Mouse (Mus musculus) C2C12 (cell line): ENCODE measurements at regions not wholly inside any gene's neighbourhood (a gene's known extent, or its start where the extent isn't known, plus 50 kb on each side); places are given as distances from the start of the nearest gene placed in this dataset.

Source experiments
- H3K27me3 ChIP-seq: one replicate; pipeline ENCODE4 v1.6.1; 2011; ENCODE audit not compliant: control insufficient read depth, insufficient read depth, insufficient read length
- H3K36me3 ChIP-seq: one replicate; pipeline ENCODE4 v1.6.1; 2011; ENCODE audit not compliant: control insufficient read depth, insufficient read depth
- H3K4me3 ChIP-seq: one replicate; pipeline ENCODE4 v1.5.1; 2011; ENCODE audit warnings: mild to moderate bottlenecking, control low read depth; ENCODE audit not compliant: poor library complexity, insufficient read depth, severe bottlenecking
- H3K79me2 ChIP-seq: one replicate; pipeline ENCODE4 v1.6.1; 2011; ENCODE audit not compliant: control insufficient read depth, insufficient read depth
- H3K79me3 ChIP-seq: one replicate; pipeline ENCODE4 v1.6.1; 2011; ENCODE audit warnings: low read depth, control low read depth
- H3ac ChIP-seq: one replicate; pipeline ENCODE3; 2011; ENCODE audit warnings: low read depth; ENCODE audit not compliant: control insufficient read depth, insufficient read length
- CEBPB ChIP-seq: IDR thresholded peaks from one replicate; pipeline ENCODE4 v1.6.1; 2011; ENCODE audit warnings: low read depth, mild to moderate bottlenecking, control low read depth, moderate library complexity
- CTCF ChIP-seq: IDR thresholded peaks from one replicate; pipeline ENCODE4 v1.5.1; 2011; ENCODE audit not compliant: control insufficient read depth, insufficient read depth, insufficient read length
- FOSL1 ChIP-seq: IDR thresholded peaks from one replicate; pipeline ENCODE4 v1.8.0; 2011; ENCODE audit warnings: mild to moderate bottlenecking, low read length; ENCODE audit not compliant: poor library complexity, insufficient read depth, severe bottlenecking
- MAX ChIP-seq: IDR thresholded peaks from one replicate; pipeline ENCODE4 v1.6.1; 2011; ENCODE audit warnings: mild to moderate bottlenecking, control low read depth
- MYOD1 ChIP-seq: IDR thresholded peaks from one replicate; pipeline ENCODE4 v1.6.1; 2011; ENCODE audit warnings: low read depth; ENCODE audit not compliant: control insufficient read depth, insufficient read length
- MYOG ChIP-seq: IDR thresholded peaks from one replicate; pipeline ENCODE4 v1.6.1; 2011; ENCODE audit not compliant: control insufficient read depth, insufficient read length; ENCODE audit errors: extremely low read depth
- USF1 ChIP-seq: IDR thresholded peaks from one replicate; pipeline ENCODE4 v1.6.1; 2011; ENCODE audit warnings: low read depth, mild to moderate bottlenecking, control low read depth, moderate library complexity

GRCm38 (mm10) chr1:193447647-193448046 is 77.5 kb upstream of the Camk1g start:
- TF ChIP-seq MYOG (no peak), MAX (no peak), CEBPB (no peak)
- H3K79me2 ChIP-seq = no peaks in the 10 kb centered on the region

GRCm38 (mm10) chr1:193443964-193444676 is 74.0 kb upstream of the Camk1g start:
- Histone ChIP-seq H3K36me3 (no peaks in the 10 kb centered on the region), H3ac (no peak overlapping the region), H3K4me3 (no peak overlapping the region), H3K27me3 (no peaks in the 10 kb centered on the region), H3K79me3 (no peaks in the 10 kb centered on the region), H3K79me2 (no peaks in the 10 kb centered on the region)
- TF ChIP-seq CEBPB = no peak
- peak; percentile 65 for TF ChIP-seq MYOD1

More at GRCm38 (mm10) chr1:193447647-193448046, 77.5 kb upstream of the Camk1g start:
- H3K4me3 ChIP-seq = no peak overlapping the region
- no peaks in the 10 kb centered on the region for H3K27me3 ChIP-seq
- no peak overlapping the region for H3ac ChIP-seq
- H3K79me3 ChIP-seq = no peaks in the 10 kb centered on the region
- no peaks in the 10 kb centered on the region for H3K36me3 ChIP-seq

- Histone ChIP-seq H3K4me3 (no peak overlapping the region), H3ac (no peak overlapping the region), H3K36me3 (no peaks in the 10 kb centered on the region), H3K79me2 (no peaks in the 10 kb centered on the region), H3K27me3 (no peaks in the 10 kb centered on the region), H3K79me3 (no peaks in the 10 kb centered on the region)
- TF ChIP-seq CEBPB (no peak), MYOD1 (no peak), CTCF (peak; percentile 35), MAX (no peak)
Measured at GRCm38 (mm10) chr1:193440512-193440911, 70.4 kb upstream of the Camk1g start.

GRCm38 (mm10) chr1:193434281-193434680 is 64.2 kb upstream of the Camk1g start:
- no peak for TF ChIP-seq CTCF
- TF ChIP-seq CEBPB = no peak
- TF ChIP-seq FOSL1 = no peak
- no peak for TF ChIP-seq MAX
- no peak for TF ChIP-seq USF1
- TF ChIP-seq MYOG = no peak
- TF ChIP-seq MYOD1 = no peak
- Histone ChIP-seq H3K27me3 (no peaks in the 10 kb centered on the region), H3K36me3 (no peaks in the 10 kb centered on the region), H3K79me3 (no peaks in the 10 kb centered on the region), H3K4me3 (no peak overlapping the region), H3ac (no peak overlapping the region), H3K79me2 (no peaks in the 10 kb centered on the region)

GRCm38 (mm10) chr1:193433493-193434021 is 63.5 kb upstream of the Camk1g start:
- Histone ChIP-seq H3K27me3 (no peaks in the 10 kb centered on the region), H3K4me3 (no peak overlapping the region), H3K36me3 (no peaks in the 10 kb centered on the region), H3K79me2 (no peaks in the 10 kb centered on the region), H3ac (no peak overlapping the region), H3K79me3 (no peaks in the 10 kb centered on the region)
- TF ChIP-seq CTCF (no peak), MYOD1 (no peak), FOSL1 (no peak), MAX (no peak), USF1 (no peak)

GRCm38 (mm10) chr1:193430231-193430630 is 60.1 kb upstream of the Camk1g start:
- Histone ChIP-seq H3ac (no peak overlapping the region), H3K36me3 (no peaks in the 10 kb centered on the region), H3K79me3 (no peaks in the 10 kb centered on the region), H3K4me3 (no peak overlapping the region), H3K79me2 (no peaks in the 10 kb centered on the region), H3K27me3 (no peaks in the 10 kb centered on the region)
- TF ChIP-seq USF1 (no peak), MAX (no peak), FOSL1 (no peak)

- Histone ChIP-seq H3ac (no peak overlapping the region), H3K79me2 (no peaks in the 10 kb centered on the region), H3K27me3 (no peaks in the 10 kb centered on the region), H3K79me3 (no peaks in the 10 kb centered on the region), H3K36me3 (no peaks in the 10 kb centered on the region), H3K4me3 (no peak overlapping the region)
- no peak for TF ChIP-seq MAX
- no peak for TF ChIP-seq CEBPB
- no peak for TF ChIP-seq CTCF
- TF ChIP-seq MYOG = no peak
- TF ChIP-seq MYOD1 = no peak
- no peak for TF ChIP-seq FOSL1
- no peak for TF ChIP-seq USF1
Measured at GRCm38 (mm10) chr1:193423653-193424075, 53.6 kb upstream of the Camk1g start.
